Mouse (Mus musculus) MEL (cell line): ENCODE data around the gene Pycr1. TPM values are rescaled to one million over a fixed set of nuclear protein-coding genes. Genes with fewer than 3 reads are reported as not detected.
A peak's percentile ranks its signal among the peaks of the same experiment; 100 is the strongest.

Experiments
- DNase-seq: peaks from one replicate; pipeline ENCODE4 v3.0.0; 2011; ENCODE audit warnings: low read depth, low spot score
- H3K27ac ChIP-seq: 2 replicates; pipeline ENCODE4 v1.5.1; 2012; ENCODE audit warnings: low read depth, mild to moderate bottlenecking, control low read depth, low read length, moderate library complexity; ENCODE audit not compliant: control insufficient read depth
- H3K27me3 ChIP-seq, 2 experiments: fragments of 150-350 bp in 1 of 2; sonication (generic) in 1 of 2; 2 replicates each; pipeline ENCODE4 v1.6.1; 2012; ENCODE audit warnings: low read length in 2 of 2, mild to moderate bottlenecking in 2 of 2, improper control_type of control experiment in 1 of 2, moderate library complexity in 1 of 2; ENCODE audit not compliant: insufficient read depth in 2 of 2, control insufficient read depth in 1 of 2
- H3K36me3 ChIP-seq, 2 experiments: 2 replicates each; pipeline ENCODE4 v1.6.1; 2012 to 2014; ENCODE audit warnings: low read length in 2 of 2, improper control_type of control experiment in 1 of 2, inconsistent platforms in 1 of 2, mild to moderate bottlenecking in 1 of 2; ENCODE audit not compliant: insufficient read depth in 2 of 2, control insufficient read depth in 1 of 2
- H3K4me1 ChIP-seq, 2 experiments: fragments of 150-350 bp in 1 of 2; sonication (generic) in 1 of 2; 2 replicates each; pipeline ENCODE4 v1.6.1; 2012; ENCODE audit warnings: low read length in 2 of 2, improper control_type of control experiment in 1 of 2, mild to moderate bottlenecking in 1 of 2; ENCODE audit not compliant: insufficient read depth in 2 of 2, control insufficient read depth in 1 of 2
- H3K4me3 ChIP-seq, 2 experiments: fragments of 150-350 bp in 1 of 2; sonication (generic) in 1 of 2; 2 replicates each; pipeline ENCODE4 v1.5.1; 2012; ENCODE audit warnings: low read depth in 2 of 2, low read length in 2 of 2, mild to moderate bottlenecking in 2 of 2, moderate library complexity in 2 of 2, control low read depth in 1 of 2, improper control_type of control experiment in 1 of 2; ENCODE audit not compliant: control insufficient read depth in 1 of 2, insufficient read depth in 1 of 2
- H3K79me2 ChIP-seq: 2 replicates; pipeline ENCODE4 v1.6.1; 2012; ENCODE audit warnings: mild to moderate bottlenecking, low read length, moderate library complexity; ENCODE audit not compliant: control insufficient read depth, poor library complexity, insufficient read depth
- H3K9ac ChIP-seq: 2 replicates; pipeline ENCODE4 v1.6.1; 2012; ENCODE audit warnings: low read depth, mild to moderate bottlenecking, control low read depth, low read length, moderate library complexity; ENCODE audit not compliant: control insufficient read depth, poor library complexity, severe bottlenecking
- H3K9me3 ChIP-seq: fragments of 150-350 bp; sonication (generic); replicated peaks from 2 replicates; pipeline ENCODE4 v1.6.1; 2012; ENCODE audit warnings: mild to moderate bottlenecking, low read length, improper control_type of control experiment, moderate library complexity; ENCODE audit not compliant: insufficient read depth
- CTCF ChIP-seq, 3 experiments: IDR thresholded peaks in 2 of 3; conservative IDR thresholded peaks in 1 of 3; 2 replicates each; pipeline ENCODE4 v1.5.1; 2011 to 2012; ENCODE audit warnings: low read length in 3 of 3, low read depth in 2 of 3, mild to moderate bottlenecking in 2 of 3, improper control_type of control experiment in 1 of 3, inconsistent platforms in 1 of 3, mixed read lengths in 1 of 3, moderate library complexity in 1 of 3; ENCODE audit not compliant: control insufficient read depth in 1 of 3, insufficient read depth in 1 of 3, poor library complexity in 1 of 3, severe bottlenecking in 1 of 3
- ELF1 ChIP-seq: IDR thresholded peaks from 2 replicates; pipeline ENCODE4 v1.6.1; 2014; ENCODE audit warnings: low read depth, mild to moderate bottlenecking, inconsistent platforms, low read length, improper control_type of control experiment, moderate library complexity
- EP300 ChIP-seq, 2 experiments: IDR thresholded peaks; 2 replicates each; pipeline ENCODE4 v1.6.1; 2011; ENCODE audit warnings: improper control_type of control experiment in 2 of 2, low read length in 2 of 2, low read depth in 1 of 2, mild to moderate bottlenecking in 1 of 2
- ETS1 ChIP-seq: IDR thresholded peaks from 2 replicates; pipeline ENCODE4 v1.6.1; 2012; ENCODE audit warnings: low read depth, mild to moderate bottlenecking, inconsistent platforms, low read length, improper control_type of control experiment, moderate library complexity
- GABPA ChIP-seq: IDR thresholded peaks from 2 replicates; pipeline ENCODE4 v1.6.1; 2012; ENCODE audit warnings: low read depth, mild to moderate bottlenecking, inconsistent platforms, low read length, improper control_type of control experiment, moderate library complexity
- GATA1 ChIP-seq: IDR thresholded peaks from 2 replicates; pipeline ENCODE4 v1.6.1; 2011; ENCODE audit warnings: low read depth, low read length, improper control_type of control experiment
- MAFK ChIP-seq: IDR thresholded peaks from 2 replicates; pipeline ENCODE4 v1.6.1; 2011; ENCODE audit warnings: low read depth, mild to moderate bottlenecking, low read length, improper control_type of control experiment, borderline replicate concordance
- POLR2A ChIP-seq, 2 experiments: IDR thresholded peaks; 2 replicates each; pipeline ENCODE4 v1.6.1; 2011 to 2012; ENCODE audit warnings: low read length in 2 of 2, mild to moderate bottlenecking in 2 of 2, control low read depth in 1 of 2, improper control_type of control experiment in 1 of 2, low read depth in 1 of 2, moderate library complexity in 1 of 2; ENCODE audit not compliant: control insufficient read depth in 1 of 2, insufficient read depth in 1 of 2, poor library complexity in 1 of 2
- RAD21 ChIP-seq: IDR thresholded peaks from 2 replicates; pipeline ENCODE4 v1.6.1; 2011; ENCODE audit warnings: mild to moderate bottlenecking, low read depth, low read length, improper control_type of control experiment
- RCOR1 ChIP-seq: IDR thresholded peaks from 2 replicates; pipeline ENCODE4 v1.6.1; 2012; ENCODE audit warnings: low read depth, mild to moderate bottlenecking, inconsistent platforms, low read length, improper control_type of control experiment
- TCF12 ChIP-seq: IDR thresholded peaks from 2 replicates; pipeline ENCODE4 v1.6.1; 2014; ENCODE audit warnings: low read depth, mild to moderate bottlenecking, inconsistent platforms, low read length, improper control_type of control experiment, moderate library complexity
- ZMIZ1 ChIP-seq: IDR thresholded peaks from 2 replicates; pipeline ENCODE4 v1.6.1; 2012; ENCODE audit warnings: low read depth, mild to moderate bottlenecking, inconsistent platforms, low read length, improper control_type of control experiment, moderate library complexity
- polyA plus RNA-seq, 2 experiments: library from polyadenylated mRNA; stranded (reverse) in 1 of 2; unstranded in 1 of 2; fragments of >175 nt in 1 of 2; fragments of >200 nt in 1 of 2; gene quantifications; 2 replicates each; pipeline versions ENCODE4 v1.2.1 to v1.2.4; 2012; ENCODE audit warnings: low replicate concordance in 2 of 2, low read depth in 1 of 2; ENCODE audit not compliant: insufficient read length in 2 of 2, insufficient read depth in 1 of 2, missing spikeins in 1 of 2
- total RNA-seq: library from RNA; depleted of rRNA; stranded (reverse); fragments of 300-350 nt; gene quantifications from 2 replicates; pipeline ENCODE4 v1.2.3, GENCODE M21; 2012

Gene Pycr1
- total and polyA plus RNA-seq, 3 experiments: 2.6 to 15.3 TPM; not detected in 1

- Histone ChIP-seq H3K36me3 (peaks cover 3 to 31% of the 10 kb centered on the region in 2 experiments; a peak in 3 of 4 replicates), H3K9ac (peak overlapping the region; percentile 98), H3K27me3 (no peaks in the 10 kb centered on the region), H3K9me3 (no peaks in the 10 kb centered on the region), H3K79me2 (peaks cover 57% of the 10 kb centered on the region), H3K4me3 (no peak overlapping the region), H3K4me1 (peaks cover 19 to 38% of the 10 kb centered on the region in 2 experiments), H3K27ac (peak overlapping the region; percentile 2; the same call in 1 of the 2 replicates)
- no peak for TF ChIP-seq CTCF (IDR thresholded peaks at IDR 0.05 in 2 of 3, conservative IDR thresholded peaks at IDR 0.05 in 1 of 3; ENCODE audit: control insufficient read depth in 1 of 3, insufficient read depth in 1 of 3, low read depth in 2 of 3, low read length in 3 of 3, poor library complexity in 1 of 3, severe bottlenecking in 1 of 3)
- DNase-seq: no peak
Observed at GRCm38 (mm10) chr11:120630401-120630871, 13.1 kb downstream of the Pycr1 start.

GRCm38 (mm10) chr11:120629911-120630310 lies 13.7 kb downstream of the Pycr1 start:
- H3K79me2 ChIP-seq: peaks cover 60% of the 10 kb centered on the region
- TF ChIP-seq ZMIZ1 (no peak), MAFK (peak; percentile 98), CTCF (IDR thresholded peaks at IDR 0.05 in 2 of 3, conservative IDR thresholded peaks at IDR 0.05 in 1 of 3; ENCODE audit: control insufficient read depth in 1 of 3, insufficient read depth in 1 of 3, low read depth in 2 of 3, low read length in 3 of 3, poor library complexity in 1 of 3, severe bottlenecking in 1 of 3) (no peak), ETS1 (peak; percentile 27; the same call in 1 of the 2 replicates), ELF1 (0 out of 2 replicates have a peak, but pooled peaks have one; percentile 17), RAD21 (no peak), EP300 (IDR thresholded peaks at IDR 0.05; ENCODE audit: low read depth in 1 of 2, low read length in 2 of 2) (peak in 1 of 2 experiments; percentile 36; a peak in 1 of 4 replicates), TCF12 (0 out of 2 replicates have a peak, but pooled peaks have one; percentile 21), GABPA (peak; percentile 96)
- peak overlapping the region; percentile 98; the same call in 1 of the 2 replicates for H3K9ac ChIP-seq
- no peak overlapping the region for H3K4me3 ChIP-seq
- no peaks in the 10 kb centered on the region for H3K9me3 ChIP-seq
- DNase-seq: peak; percentile 64
- peaks cover 19 to 43% of the 10 kb centered on the region in 2 experiments for H3K4me1 ChIP-seq
- H3K27ac ChIP-seq: peak overlapping the region; percentile 19; the same call in 1 of the 2 replicates
- H3K27me3 ChIP-seq: no peaks in the 10 kb centered on the region
- peaks cover 3 to 34% of the 10 kb centered on the region in 2 experiments; a peak in 3 of 4 replicates for H3K36me3 ChIP-seq

GRCm38 (mm10) chr11:120629341-120629730 lies 14.2 kb downstream of the Pycr1 start:
- Histone ChIP-seq H3K9ac (no peak overlapping the region), H3K4me3 (no peak overlapping the region), H3K36me3 (peaks cover 3 to 31% of the 10 kb centered on the region in 2 experiments; a peak in 3 of 4 replicates), H3K27me3 (no peaks in the 10 kb centered on the region), H3K27ac (no peak overlapping the region), H3K9me3 (no peaks in the 10 kb centered on the region), H3K4me1 (peaks cover 19 to 41% of the 10 kb centered on the region in 2 experiments)
- peak; percentile 18 for DNase-seq
- no peak for TF ChIP-seq TCF12
- TF ChIP-seq ELF1: no peak
- TF ChIP-seq ZMIZ1: no peak
- TF ChIP-seq GATA1: no peak
- no peak for TF ChIP-seq RCOR1
- TF ChIP-seq MAFK: no peak
- TF ChIP-seq POLR2A (IDR thresholded peaks at IDR 0.05; ENCODE audit: control insufficient read depth in 1 of 2, insufficient read depth in 1 of 2, low read depth in 1 of 2, low read length in 2 of 2, poor library complexity in 1 of 2): no peak
- no peak for TF ChIP-seq EP300 (IDR thresholded peaks at IDR 0.05; ENCODE audit: low read depth in 1 of 2, low read length in 2 of 2)
- TF ChIP-seq, all 39 proteins: peak for 0
- peaks cover 64% of the 10 kb centered on the region for H3K79me2 ChIP-seq
